Mouse (Mus musculus) testis, adult 2 months (tissue): Measurements from ENCODE around the gene Plxdc2. TPM values are rescaled to one million over a fixed set of nuclear protein-coding genes. Genes with fewer than 3 reads are reported as not detected.

Experiments
- H3K27ac ChIP-seq: fragments of 200-500 bp; 2 replicates; pipeline ENCODE4 v1.5.1; 2012; ENCODE audit warnings: low read depth, low read length; ENCODE audit not compliant: control insufficient read depth, insufficient read depth
- H3K27me3 ChIP-seq: fragments of 200-500 bp; 2 replicates; pipeline ENCODE4 v1.6.1; 2012; ENCODE audit warnings: mild to moderate bottlenecking, low read length, moderate library complexity; ENCODE audit not compliant: control insufficient read depth, insufficient read depth
- H3K36me3 ChIP-seq: fragments of 200-500 bp; 2 replicates; pipeline ENCODE4 v1.6.1; 2012; ENCODE audit warnings: mild to moderate bottlenecking, low read length; ENCODE audit not compliant: control insufficient read depth, insufficient read depth
- H3K4me1 ChIP-seq: fragments of 200-500 bp; 2 replicates; pipeline ENCODE4 v1.6.1; 2012; ENCODE audit warnings: low read length; ENCODE audit not compliant: control insufficient read depth, insufficient read depth
- H3K4me3 ChIP-seq: fragments of 200-500 bp; 2 replicates; pipeline ENCODE4 v1.5.1; 2012; ENCODE audit warnings: low read depth, mild to moderate bottlenecking, low read length, moderate library complexity, mixed read lengths; ENCODE audit not compliant: control insufficient read depth
- CTCF ChIP-seq: fragments of 200-500 bp; IDR thresholded peaks from 2 replicates; pipeline ENCODE4 v1.5.1; 2012; ENCODE audit warnings: low read depth, mild to moderate bottlenecking, inconsistent platforms, low read length, moderate library complexity; ENCODE audit not compliant: control insufficient read depth, insufficient read depth, insufficient replicate concordance
- POLR2A ChIP-seq: fragments of 200-500 bp; IDR thresholded peaks from 2 replicates; pipeline ENCODE4 v1.6.1; 2012; ENCODE audit warnings: low read depth, mild to moderate bottlenecking, inconsistent platforms, low read length, moderate library complexity; ENCODE audit not compliant: control insufficient read depth
- polyA plus RNA-seq: library from polyadenylated mRNA; depleted of rRNA; stranded (reverse); fragments of >200 nt; gene quantifications from 2 replicates; pipeline ENCODE4 v1.2.3, GENCODE M21; 2012

Gene Plxdc2
- polyA plus RNA-seq, 1 experiment: 1.2 TPM

DNA sequence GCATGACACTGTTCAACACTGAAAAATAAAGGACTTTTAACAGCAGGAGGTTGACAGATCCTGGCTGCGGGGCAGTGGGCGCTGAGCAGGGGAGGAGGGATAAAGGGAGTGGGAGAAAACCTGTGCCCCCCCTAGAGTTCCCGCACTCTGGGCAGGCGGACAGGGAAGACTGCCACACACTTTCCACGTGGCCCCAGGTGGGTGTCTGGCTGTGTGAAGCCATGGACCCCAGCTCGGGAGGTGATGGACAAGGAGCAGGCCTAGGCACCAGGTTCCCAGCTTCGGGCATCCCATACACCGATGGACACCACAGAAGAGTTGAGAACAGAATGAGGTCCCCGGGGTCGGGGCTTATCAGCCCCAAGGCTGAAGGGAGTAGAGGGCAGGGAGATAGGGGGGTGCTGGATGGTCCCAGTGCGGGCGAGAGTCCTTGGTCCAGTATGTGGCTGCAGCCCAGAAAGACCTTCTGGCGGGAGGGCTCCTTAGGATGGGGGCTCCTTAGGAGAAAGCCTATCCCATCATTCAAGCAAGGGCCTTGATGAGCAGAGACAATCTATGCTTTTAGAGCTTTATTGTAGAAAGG is 215.2 kb downstream of the Plxdc2 start:
- Histone ChIP-seq H3K27ac (no peak overlapping the region), H3K4me3 (peak overlapping the region; percentile 70), H3K27me3 (no peaks in the 10 kb centered on the region), H3K36me3 (no peaks in the 10 kb centered on the region), H3K4me1 (no peaks in the 10 kb centered on the region)
- no peak for TF ChIP-seq CTCF
- no peak for TF ChIP-seq POLR2A

DNA sequence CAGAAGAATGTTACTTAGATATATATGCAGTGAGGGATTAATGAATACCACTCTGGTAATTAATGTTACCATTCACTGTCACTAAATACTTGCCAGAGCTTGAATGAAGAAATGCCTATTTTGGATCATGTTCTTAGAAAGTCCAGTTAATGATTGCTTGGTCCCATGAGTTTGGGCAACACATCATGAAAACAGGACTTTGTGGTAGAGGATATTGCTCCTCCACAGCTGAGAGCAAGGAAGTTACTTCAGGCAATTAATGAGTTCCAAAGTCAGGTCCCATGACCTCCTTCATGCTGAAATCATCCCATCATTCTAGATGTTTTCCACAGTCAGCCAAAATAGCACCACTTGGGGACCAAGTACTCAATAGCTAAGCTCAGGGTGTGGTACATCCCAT is 220.5 kb downstream of the Plxdc2 start:
- no peak overlapping the region for H3K4me3 ChIP-seq
- no peak overlapping the region for H3K27ac ChIP-seq
- TF ChIP-seq POLR2A (no peak), CTCF (no peak)
- no peaks in the 10 kb centered on the region for H3K36me3 ChIP-seq
- H3K4me1 ChIP-seq: no peaks in the 10 kb centered on the region
- no peaks in the 10 kb centered on the region; the same call in 1 of the 2 replicates for H3K27me3 ChIP-seq

DNA sequence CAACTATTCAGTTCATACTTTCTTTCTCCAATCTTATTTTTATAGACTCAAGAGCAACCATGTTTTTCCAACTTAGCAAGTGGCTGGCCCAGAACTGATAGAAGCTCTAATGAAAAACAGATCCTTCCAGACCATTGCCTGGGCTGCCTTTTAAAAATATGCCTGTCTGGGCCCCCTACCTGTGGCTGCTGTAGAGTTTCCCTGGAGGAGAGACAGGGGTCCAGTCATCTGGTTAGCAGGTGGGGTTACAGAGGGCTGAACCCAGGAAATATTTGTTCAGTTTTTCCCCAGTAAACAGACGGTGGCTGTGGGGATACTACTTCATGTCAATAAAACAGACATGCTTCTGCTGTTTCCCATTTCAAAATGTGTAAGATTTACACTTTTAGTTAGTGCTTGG is 222.0 kb downstream of the Plxdc2 start:
- H3K4me1 ChIP-seq: no peaks in the 10 kb centered on the region
- no peaks in the 10 kb centered on the region; the same call in 1 of the 2 replicates for H3K27me3 ChIP-seq
- no peaks in the 10 kb centered on the region for H3K36me3 ChIP-seq
- H3K4me3 ChIP-seq: no peak overlapping the region
- no peak overlapping the region for H3K27ac ChIP-seq
- TF ChIP-seq POLR2A: no peak
- TF ChIP-seq CTCF: no peak

DNA sequence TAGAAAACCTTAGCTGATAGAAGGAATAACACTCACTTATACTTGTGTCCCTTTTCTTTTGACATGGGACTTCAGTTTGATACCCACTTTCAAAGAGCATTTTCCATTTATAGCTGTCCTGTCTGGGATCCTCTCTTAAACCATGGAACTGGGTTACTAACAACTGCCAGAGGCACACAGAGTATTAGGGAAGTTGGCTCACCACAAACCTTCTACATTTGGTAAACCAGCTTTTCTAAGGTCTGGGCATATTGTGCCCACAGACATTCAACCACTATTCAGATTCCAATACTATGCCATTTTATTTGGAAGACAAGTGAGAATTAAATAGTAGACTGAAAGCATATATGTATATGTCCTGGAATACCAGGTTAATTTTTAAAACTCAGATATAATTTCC is 232.4 kb downstream of the Plxdc2 start:
- no peak for TF ChIP-seq CTCF
- Histone ChIP-seq H3K4me1 (no peaks in the 10 kb centered on the region), H3K4me3 (no peak overlapping the region), H3K27me3 (no peaks in the 10 kb centered on the region), H3K36me3 (no peaks in the 10 kb centered on the region), H3K27ac (no peak overlapping the region)

DNA sequence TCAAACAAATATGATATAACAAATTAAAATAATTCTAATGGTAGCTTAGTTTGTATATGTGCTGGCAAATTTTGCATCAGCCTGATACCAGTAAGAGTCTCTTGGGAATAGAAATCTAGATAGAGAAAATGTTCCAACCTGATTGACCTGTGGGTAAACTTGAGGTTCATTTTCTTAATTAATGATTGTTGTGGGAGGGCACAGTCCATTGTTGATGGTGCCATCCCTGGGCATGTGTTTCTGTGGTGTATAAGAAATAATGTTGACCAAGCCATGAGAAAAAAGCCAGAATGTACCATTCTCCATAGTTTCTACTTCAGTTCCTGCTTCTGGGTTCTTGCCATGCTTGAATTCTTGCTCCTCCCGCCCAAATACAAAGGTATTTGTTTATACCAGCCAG is 239.3 kb downstream of the Plxdc2 start:
- H3K4me3 ChIP-seq: no peak overlapping the region
- no peaks in the 10 kb centered on the region for H3K27me3 ChIP-seq
- no peak for TF ChIP-seq CTCF
- no peak for TF ChIP-seq POLR2A
- no peaks in the 10 kb centered on the region for H3K4me1 ChIP-seq
- no peak overlapping the region for H3K27ac ChIP-seq
- H3K36me3 ChIP-seq: no peaks in the 10 kb centered on the region

DNA sequence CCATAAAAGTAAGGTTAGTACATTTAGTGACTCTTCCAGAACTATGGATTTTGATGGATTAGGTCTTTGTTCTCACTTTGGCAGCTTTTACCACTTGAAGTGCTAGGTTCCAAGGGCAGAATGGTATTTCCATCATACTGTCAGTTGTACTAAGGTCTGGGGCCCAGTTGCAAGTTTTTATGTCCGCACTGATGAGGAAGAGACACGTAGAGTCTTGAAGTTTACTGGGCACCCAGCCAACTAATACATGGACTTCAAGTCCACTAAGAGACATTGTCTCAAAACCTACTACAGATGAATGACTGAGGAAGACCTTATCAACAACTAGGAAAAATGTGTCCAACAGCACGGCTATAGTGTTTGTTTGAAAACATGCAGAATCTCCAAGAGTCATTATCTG is 242.1 kb downstream of the Plxdc2 start:
- Histone ChIP-seq H3K4me1 (no peaks in the 10 kb centered on the region), H3K27me3 (no peaks in the 10 kb centered on the region), H3K4me3 (no peak overlapping the region), H3K27ac (no peak overlapping the region), H3K36me3 (no peaks in the 10 kb centered on the region)
- TF ChIP-seq CTCF (no peak), POLR2A (no peak)

DNA sequence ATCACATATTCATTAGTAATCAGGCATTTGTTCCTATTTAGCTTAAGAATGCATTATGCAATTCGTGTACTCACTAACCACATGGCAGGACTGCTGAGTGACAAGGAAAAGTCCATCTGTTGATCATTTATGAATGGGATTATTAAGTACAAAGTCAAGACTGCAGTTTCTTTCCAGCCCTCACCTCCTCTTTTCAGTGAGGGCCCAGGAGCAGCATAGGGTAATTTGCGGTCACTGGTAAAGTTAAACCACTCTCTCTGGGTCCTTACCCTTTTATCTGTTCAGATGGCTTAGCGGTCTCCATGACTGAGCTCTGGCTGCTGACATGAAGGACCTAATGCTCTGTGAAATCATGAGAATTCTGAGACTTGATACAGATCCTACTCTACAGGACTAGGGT is 248.2 kb downstream of the Plxdc2 start:
- H3K27ac ChIP-seq: no peak overlapping the region
- no peaks in the 10 kb centered on the region for H3K36me3 ChIP-seq
- H3K27me3 ChIP-seq: no peaks in the 10 kb centered on the region
- TF ChIP-seq POLR2A: no peak
- no peak for TF ChIP-seq CTCF
- no peaks in the 10 kb centered on the region for H3K4me1 ChIP-seq
- no peak overlapping the region for H3K4me3 ChIP-seq

DNA sequence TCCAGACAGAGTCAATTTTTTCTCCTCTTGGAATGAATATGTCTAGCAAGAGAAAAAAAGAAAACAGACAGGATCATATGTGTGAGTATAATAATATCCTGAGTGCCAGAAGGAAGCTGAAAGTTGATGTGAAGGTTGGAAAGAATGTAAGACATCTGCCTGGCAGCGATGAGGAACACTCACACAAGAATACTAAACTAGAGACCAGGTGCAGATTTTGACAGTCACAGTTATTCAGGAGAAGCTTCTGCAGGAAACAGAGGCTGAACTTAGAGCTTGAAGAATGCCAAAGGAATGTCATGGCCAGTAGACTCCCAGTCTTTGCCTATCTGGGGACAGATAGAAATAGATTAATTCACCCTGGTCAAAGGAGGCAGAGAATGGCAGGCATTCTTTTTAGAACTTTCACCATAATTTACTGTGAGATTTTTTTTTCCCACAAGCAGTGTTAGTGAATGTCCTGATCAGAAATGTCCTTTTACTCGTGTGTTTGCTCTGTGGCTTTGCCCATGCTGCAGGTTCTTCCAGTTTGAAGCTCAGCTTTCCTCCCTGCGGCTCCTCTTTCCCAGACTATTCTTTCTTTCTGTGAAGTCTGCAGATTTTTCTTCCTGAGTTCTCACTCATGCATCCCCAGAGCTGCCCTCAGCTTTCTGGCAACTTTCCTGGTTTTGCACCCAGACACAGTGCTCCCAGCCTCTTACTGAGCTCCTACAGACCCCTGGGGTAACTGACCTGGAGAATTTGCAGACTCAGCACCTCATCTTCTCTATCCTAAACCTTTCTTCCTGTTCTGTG is 251.9 kb downstream of the Plxdc2 start:
- H3K27ac ChIP-seq: no peak overlapping the region
- TF ChIP-seq CTCF: no peak
- no peak for TF ChIP-seq POLR2A

More for the DNA sequence above, 251.9 kb downstream of the Plxdc2 start:
- no peak overlapping the region for H3K4me3 ChIP-seq
- H3K4me1 ChIP-seq: no peaks in the 10 kb centered on the region
- no peaks in the 10 kb centered on the region for H3K27me3 ChIP-seq
- H3K36me3 ChIP-seq: no peaks in the 10 kb centered on the region
